Comparison of ENCODE assay signal across 8 mouse cellular contexts in the genomic region with DNA sequence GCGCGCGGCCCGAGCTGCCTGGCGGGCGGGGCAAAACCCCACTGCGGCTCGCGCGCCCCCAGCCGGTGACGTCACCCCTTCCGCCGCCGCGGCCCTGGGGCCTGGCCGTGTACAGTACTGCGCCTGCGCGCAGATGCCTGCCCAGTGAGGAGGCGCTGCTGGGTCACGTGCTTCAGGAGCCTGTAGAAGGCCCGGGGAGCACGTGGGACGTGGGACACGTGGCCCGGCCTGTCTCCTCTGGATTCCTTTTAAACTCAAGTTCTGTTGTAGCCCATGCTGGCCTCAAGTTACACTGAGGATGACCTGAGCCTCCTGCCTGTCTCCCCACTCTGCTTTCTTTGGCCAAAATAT. TPM values are rescaled to one million over a fixed set of nuclear protein-coding genes. Genes with fewer than 3 reads are reported as not detected.
DNase-seq lines count a peak whose midpoint lies in the region; ATAC-seq and TF ChIP-seq lines count a peak whose summit lies in the region.

Ptprs (minus strand) TSS at position 82 of the 351 bp plus-strand sequence.

- DNase-seq in MEL (ENCODE audit: low read depth, low spot score) = peak; percentile 97
- peak; percentile 98 for DNase-seq in cerebellum, adult 2 months
- DNase-seq in frontal cortex, adult 2 months (ENCODE audit: extremely low spot score in 1 of 2, low spot score in 1 of 2) = peak; percentile 97 to 99
- DNase-seq in hindbrain, embryonic 10.5 days (ENCODE audit: low spot score) = peak; percentile 97
- DNase-seq in layer of hippocampus, adult 9-10 months (ENCODE audit: low spot score) = peak; percentile 88
- peak; percentile 89 for DNase-seq in ovary, adult 18-20 months (ENCODE audit: low spot score)
- DNase-seq in thymus, adult 2 months = peak; percentile 93

- peak within 1 kb of the TSS; percentile 88 for H3K9ac ChIP-seq in MEL (ENCODE audit: control insufficient read depth, low read depth, low read length, poor library complexity, severe bottlenecking)
- H3K9ac ChIP-seq in lung, embryonic 15.5 days = peak within 1 kb of the TSS; percentile 67

- peak in 1 of 2 experiments; percentile 53; a peak in 1 of 4 replicates for TF ChIP-seq POLR2A in MEL (IDR thresholded peaks at IDR 0.05; ENCODE audit: control insufficient read depth in 1 of 2, insufficient read depth in 1 of 2, low read depth in 1 of 2, low read length in 2 of 2, poor library complexity in 1 of 2)
- TF ChIP-seq POLR2A in cerebellum, adult 2 months (IDR thresholded peaks at IDR 0.05; ENCODE audit: borderline replicate concordance, insufficient read depth, low read length) = no peak
- TF ChIP-seq POLR2A in thymus, adult 2 months (IDR thresholded peaks at IDR 0.05; ENCODE audit: control insufficient read depth, extremely low read depth, insufficient read depth, low read length, poor library complexity) = 0 out of 2 replicates have a peak, but pooled peaks have one; percentile 18

- H3K4me3 ChIP-seq in MEL (ENCODE audit: control insufficient read depth in 1 of 2, insufficient read depth in 1 of 2, low read depth in 2 of 2, low read length in 2 of 2) = peak within 1 kb of the TSS; percentile 90 to 93
- peak within 1 kb of the TSS; percentile 83 for H3K4me3 ChIP-seq in cerebellum, adult 2 months (replicated peaks; ENCODE audit: insufficient read depth, low read depth, low read length)
- peak within 1 kb of the TSS; percentile 98 for H3K4me3 ChIP-seq in hindbrain, embryonic 10.5 days
- H3K4me3 ChIP-seq in lung, embryonic 15.5 days = peak within 1 kb of the TSS; percentile 59
- H3K4me3 ChIP-seq in thymus, adult 2 months (ENCODE audit: control insufficient read depth, insufficient read depth, low read length) = peak within 1 kb of the TSS; percentile 63

- peaks cover 0 to 4% of the 10 kb centered on the region in 2 experiments; a peak in 1 of 4 replicates for H3K36me3 ChIP-seq in MEL (ENCODE audit: control insufficient read depth in 1 of 2, insufficient read depth in 2 of 2, low read length in 2 of 2)
- H3K36me3 ChIP-seq in hindbrain, embryonic 10.5 days = no peaks in the 10 kb centered on the region
- no peaks in the 10 kb centered on the region for H3K36me3 ChIP-seq in lung, embryonic 15.5 days
- H3K36me3 ChIP-seq in thymus, adult 2 months (ENCODE audit: control insufficient read depth, insufficient read depth, low read length) = no peaks in the 10 kb centered on the region

- TF ChIP-seq EP300 in MEL (IDR thresholded peaks at IDR 0.05; ENCODE audit: low read depth in 1 of 2, low read length in 2 of 2) = peak in 1 of 2 experiments; percentile 31; a peak in 1 of 4 replicates

- 2% methylated on average over 27 of the region's 27 CpGs for WGBS in cerebellum, adult 2 months
- WGBS in hindbrain, embryonic 10.5 days = under 1% methylated on average over 27 of the region's 27 CpGs
- 0% methylated on average over 16 of the region's 27 CpGs for WGBS in lung, embryonic 15.5 days
- WGBS in thymus, adult 2 months = 1% methylated on average over 27 of the region's 27 CpGs

- peaks cover 33% of the 10 kb centered on the region for H3K79me2 ChIP-seq in MEL (ENCODE audit: control insufficient read depth, insufficient read depth, low read length, poor library complexity)

- TF ChIP-seq RAD21 in MEL (IDR thresholded peaks at IDR 0.05; ENCODE audit: low read depth, low read length) = no peak

- H3K4me2 ChIP-seq in lung, embryonic 15.5 days = peak within 1 kb of the TSS; percentile 99

- H3K4me1 ChIP-seq in MEL (ENCODE audit: control insufficient read depth in 1 of 2, insufficient read depth in 2 of 2, low read length in 2 of 2) = peaks cover 5 to 26% of the 10 kb centered on the region in 2 experiments
- H3K4me1 ChIP-seq in cerebellum, adult 2 months (ENCODE audit: control insufficient read depth, insufficient read depth, low read length) = peaks cover 4% of the 10 kb centered on the region; the same call in 1 of the 2 replicates
- peaks cover 64% of the 10 kb centered on the region for H3K4me1 ChIP-seq in hindbrain, embryonic 10.5 days (replicated peaks)
- peaks cover 59% of the 10 kb centered on the region for H3K4me1 ChIP-seq in lung, embryonic 15.5 days
- peaks cover 39% of the 10 kb centered on the region for H3K4me1 ChIP-seq in thymus, adult 2 months (replicated peaks; ENCODE audit: control insufficient read depth, insufficient read depth, low read length)

- peak; percentile 82 for ATAC-seq in lung, embryonic 15.5 days (ENCODE audit: borderline replicate concordance, extremely low read depth, low FRiP score, low TSS enrichment)

- peak within 1 kb of the TSS; percentile 68 for H3K27ac ChIP-seq in MEL (ENCODE audit: control insufficient read depth, low read depth, low read length)
- peak within 1 kb of the TSS; percentile 76 for H3K27ac ChIP-seq in cerebellum, adult 2 months (ENCODE audit: insufficient read depth, low read length)
- H3K27ac ChIP-seq in hindbrain, embryonic 10.5 days = peak within 1 kb of the TSS; percentile 98
- peak within 1 kb of the TSS; percentile 60 for H3K27ac ChIP-seq in lung, embryonic 15.5 days
- no peak within 1 kb of the TSS for H3K27ac ChIP-seq in thymus, adult 2 months (ENCODE audit: control insufficient read depth, insufficient read depth, low read length)

- no peaks in the 10 kb centered on the region for H3K27me3 ChIP-seq in MEL (ENCODE audit: control insufficient read depth in 1 of 2, insufficient read depth in 2 of 2, low read length in 2 of 2)
- no peaks in the 10 kb centered on the region for H3K27me3 ChIP-seq in cerebellum, adult 2 months (ENCODE audit: control insufficient read depth, insufficient read depth, low read length)
- peaks cover 72% of the 10 kb centered on the region for H3K27me3 ChIP-seq in hindbrain, embryonic 10.5 days (ENCODE audit: insufficient read depth, poor library complexity, severe bottlenecking)
- H3K27me3 ChIP-seq in lung, embryonic 15.5 days = peaks cover 43% of the 10 kb centered on the region
- peaks cover 36% of the 10 kb centered on the region for H3K27me3 ChIP-seq in thymus, adult 2 months (ENCODE audit: control insufficient read depth, insufficient read depth, low read length)

- no peak for TF ChIP-seq CTCF in MEL (IDR thresholded peaks at IDR 0.05 in 2 of 3, conservative IDR thresholded peaks at IDR 0.05 in 1 of 3; ENCODE audit: control insufficient read depth in 1 of 3, insufficient read depth in 1 of 3, low read depth in 2 of 3, low read length in 3 of 3, poor library complexity in 1 of 3, severe bottlenecking in 1 of 3)
- no peak for TF ChIP-seq CTCF in cerebellum, adult 2 months (IDR thresholded peaks at IDR 0.05; ENCODE audit: borderline replicate concordance, insufficient read depth, low read depth, low read length)
- TF ChIP-seq CTCF in thymus, adult 2 months (IDR thresholded peaks at IDR 0.05; ENCODE audit: borderline replicate concordance, control insufficient read depth, extremely low read depth, insufficient read depth, low read length, poor library complexity) = no peak

- H3K9me3 ChIP-seq in MEL (replicated peaks; ENCODE audit: insufficient read depth, low read length) = no peaks in the 10 kb centered on the region
- H3K9me3 ChIP-seq in hindbrain, embryonic 10.5 days = peaks cover 6% of the 10 kb centered on the region; the same call in 1 of the 2 replicates
- no peaks in the 10 kb centered on the region; the same call in 1 of the 2 replicates for H3K9me3 ChIP-seq in lung, embryonic 15.5 days

TF ChIP-seq in MEL, 35 proteins besides CTCF, POLR2A, EP300 and RAD21 (continues in another document):
- TF ChIP-seq KAT2A (conservative IDR thresholded peaks at IDR 0.05; ENCODE audit: low read depth, low read length) = no peak; the same call in 1 of the 2 replicates
- TF ChIP-seq SMC3 (IDR thresholded peaks at IDR 0.05; ENCODE audit: low read depth, low read length) = 0 out of 2 replicates have a peak, but pooled peaks have one; percentile 3
- no peak for TF ChIP-seq TAL1 (IDR thresholded peaks at IDR 0.05; ENCODE audit: low read length)
- no peak for TF ChIP-seq ZMIZ1 (IDR thresholded peaks at IDR 0.05; ENCODE audit: low read depth, low read length)
- TF ChIP-seq TBP (IDR thresholded peaks at IDR 0.05; ENCODE audit: low read depth, low read length) = no peak
- TF ChIP-seq ZC3H11A (IDR thresholded peaks at IDR 0.05; ENCODE audit: low read depth, low read length) = no peak
- TF ChIP-seq E2F4 (IDR thresholded peaks at IDR 0.05; ENCODE audit: borderline replicate concordance, low read depth, low read length) = 0 out of 2 replicates have a peak, but pooled peaks have one; percentile 44
- TF ChIP-seq JUND (IDR thresholded peaks at IDR 0.05; ENCODE audit: low read depth, low read length) = no peak
- TF ChIP-seq MYC (IDR thresholded peaks at IDR 0.05; ENCODE audit: low read depth, low read length) = peak; percentile 100
- TF ChIP-seq MAX (IDR thresholded peaks at IDR 0.05; ENCODE audit: low read length) = peak; percentile 100
- TF ChIP-seq BHLHE40 (IDR thresholded peaks at IDR 0.05; ENCODE audit: borderline replicate concordance, low read depth, low read length) = peak; percentile 85
- TF ChIP-seq ZNF384 (IDR thresholded peaks at IDR 0.05; ENCODE audit: low read depth, low read length) = no peak
- TF ChIP-seq POLR2AphosphoS5 (IDR thresholded peaks at IDR 0.05; ENCODE audit: borderline replicate concordance, low read depth, low read length) = no peak
- TF ChIP-seq USF1 (IDR thresholded peaks at IDR 0.05; ENCODE audit: low read depth, low read length) = peak; percentile 100
- TF ChIP-seq CHD1 (IDR thresholded peaks at IDR 0.05; ENCODE audit: low read depth, low read length) = no peak
- peak; percentile 81 for TF ChIP-seq SIN3A (IDR thresholded peaks at IDR 0.05; ENCODE audit: low read length)
- peak; percentile 97 for TF ChIP-seq MXI1 (IDR thresholded peaks at IDR 0.05; ENCODE audit: low read depth, low read length)
- TF ChIP-seq NRF1 (IDR thresholded peaks at IDR 0.05; ENCODE audit: insufficient read depth, low read depth, low read length, poor library complexity, severe bottlenecking) = peak; percentile 76
- peak; percentile 77 for TF ChIP-seq HCFC1 (IDR thresholded peaks at IDR 0.05; ENCODE audit: low read depth, low read length)
- peak; percentile 29; the same call in 1 of the 2 replicates for TF ChIP-seq TCF12 (IDR thresholded peaks at IDR 0.05; ENCODE audit: low read depth, low read length)
- peak; percentile 84 to 98 for TF ChIP-seq USF2 (IDR thresholded peaks at IDR 0.05; ENCODE audit: borderline replicate concordance in 1 of 2, insufficient read depth in 1 of 2, low read depth in 1 of 2, low read length in 2 of 2)

RNA-seq across cellular contexts. Expression of gene Ptprs, which starts in this region (rescaled TPM):
- total RNA-seq in MEL (2012; rRNA removed) = 37.2 and 51.6 TPM in 2 replicates
- 100 to 1,000 TPM in 1 of 2 experiments, 10 to 100 TPM in 1; 80.9 to 324 TPM for polyA plus RNA-seq in MEL (2012; ENCODE audit: insufficient read depth in 1 of 2, insufficient read length in 2 of 2, low read depth in 1 of 2, low replicate concordance in 2 of 2, missing spikeins in 1 of 2)
- 478 and 518 TPM in 2 replicates for polyA plus RNA-seq in cerebellum, adult 2 months (2012; rRNA removed)
- 622 and 690 TPM in 2 replicates for polyA plus RNA-seq in frontal cortex, adult 2 months (2012; rRNA removed)
- polyA plus RNA-seq in hindbrain, embryonic 10.5 days (2016; fragmentation: Nextera tagmentation; extraction: Ambion mirVana) = 109 and 172 TPM in 2 replicates
- 73.4 and 77.9 TPM in 2 replicates for polyA plus RNA-seq in lung, embryonic 15.5 days (2015; fragmentation: Nextera tagmentation; extraction: Ambion mirVana)
- polyA plus RNA-seq in thymus, adult 2 months (2012; rRNA removed) = 235 and 305 TPM in 2 replicates
